Mouse (Mus musculus) stomach, postnatal 0 days (tissue): ENCODE measurements around the gene Clasp1. TPM values are rescaled to one million over a fixed set of nuclear protein-coding genes. Genes with fewer than 3 reads are reported as not detected.

Source experiments
- ATAC-seq: fragments of 200-750 bp; cut with Nextera tagmentation; 2 replicates; pipeline ENCODE4 v1.8.0; 2017; ENCODE audit not compliant: low FRiP score, low TSS enrichment
- DNase-seq: peaks from one replicate; pipeline ENCODE4 v3.0.0-alpha.2; 2016; ENCODE audit warnings: low spot score
- H3K27ac ChIP-seq: fragments of 300-500 bp; sonication (generic); replicated peaks from 2 replicates; pipeline ENCODE4 v1.5.1; 2014; ENCODE audit warnings: mild to moderate bottlenecking, control low read depth
- H3K27me3 ChIP-seq: fragments of 300-500 bp; sonication (generic); 2 replicates; pipeline ENCODE4 v1.6.1; 2014; ENCODE audit warnings: low read length; ENCODE audit not compliant: control insufficient read depth, insufficient read depth
- H3K36me3 ChIP-seq: fragments of 300-500 bp; sonication (generic); 2 replicates; pipeline ENCODE4 v1.6.1; 2014; ENCODE audit warnings: low read length, mixed read lengths; ENCODE audit not compliant: control insufficient read depth, insufficient read depth
- H3K4me1 ChIP-seq: fragments of 300-500 bp; sonication (generic); replicated peaks from 2 replicates; pipeline ENCODE4 v1.6.1; 2014; ENCODE audit warnings: antibody characterized with exemption; ENCODE audit not compliant: control insufficient read depth, insufficient read depth
- H3K4me2 ChIP-seq: fragments of 300-500 bp; sonication (generic); replicated peaks from 2 replicates; pipeline ENCODE4 v1.6.1; 2014; ENCODE audit warnings: low read depth, mild to moderate bottlenecking, control low read depth, moderate library complexity
- H3K4me3 ChIP-seq: fragments of 300-500 bp; sonication (generic); 2 replicates; pipeline ENCODE4 v1.5.1; 2014; ENCODE audit warnings: low read depth, low read length, control low read depth
- H3K9ac ChIP-seq: fragments of 300-500 bp; sonication (generic); 2 replicates; pipeline ENCODE4 v1.6.1; 2014; ENCODE audit warnings: mild to moderate bottlenecking, low read length, control low read depth, mixed read lengths
- H3K9me3 ChIP-seq: fragments of 300-500 bp; sonication (generic); 2 replicates; pipeline ENCODE4 v1.6.1; 2016; ENCODE audit warnings: low read length; ENCODE audit not compliant: control insufficient read depth
- CTCF ChIP-seq: IDR thresholded peaks from 2 replicates; pipeline ENCODE4 v1.5.1; 2016; ENCODE audit warnings: antibody characterized with exemption, low read depth, mild to moderate bottlenecking, moderate library complexity
- EP300 ChIP-seq: optimal IDR thresholded peaks from 2 replicates; pipeline ENCODE3; 2016; ENCODE audit warnings: antibody characterized with exemption
- WGBS: fragments of 180-500 bp; shearing (Covaris S2); extraction: QIAGEN DNeasy Blood & Tissue Kit; methylation state at CpG from one replicate; pipeline ENCODE4 v1.1.7; 2014; 5-methylcytosine and 5-hydroxymethylcytosine counted together
- polyA plus RNA-seq: library from polyadenylated mRNA; unstranded; fragments of >200 nt; fragmentation: Nextera tagmentation; extraction: Ambion mirVana; gene quantifications from 2 replicates; pipeline ENCODE4 v1.2.1, GENCODE M21; 2015

The Clasp1 gene
- 11.6 and 12.0 TPM in 2 replicates for polyA plus RNA-seq

DNA sequence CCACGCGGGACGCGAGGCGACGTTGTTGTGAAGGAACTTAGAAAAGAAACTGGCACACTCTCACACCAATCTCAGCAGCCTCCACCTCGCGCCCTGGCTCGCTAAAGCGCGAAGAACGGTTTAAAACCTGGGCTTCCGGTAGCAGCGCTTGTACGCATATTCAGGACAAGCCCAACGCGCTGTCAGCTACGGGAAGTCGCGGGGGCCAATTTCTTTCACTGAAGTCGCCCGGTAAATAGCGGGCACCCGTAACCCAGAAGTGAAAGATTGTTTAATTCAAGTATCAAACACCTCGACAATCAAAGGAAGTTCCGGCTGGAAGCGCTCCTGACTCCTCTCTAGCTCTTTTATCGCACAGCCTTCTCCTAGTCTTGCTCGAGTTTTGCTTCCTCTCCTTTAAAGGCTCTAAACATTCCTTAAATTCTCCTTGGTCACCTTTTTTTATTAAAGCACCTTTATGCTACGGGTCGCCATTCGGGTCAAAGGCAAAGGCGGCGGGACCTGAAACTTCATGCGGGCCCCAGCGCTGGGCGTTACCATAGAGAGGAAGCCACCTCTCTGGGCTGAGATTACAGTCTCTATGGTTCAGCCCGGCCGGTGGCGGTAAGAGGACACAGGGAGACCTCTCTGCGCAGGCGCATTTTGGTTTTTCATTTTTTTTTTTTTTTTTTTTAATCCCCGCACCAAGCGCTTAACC lies at the start of gene Clasp1:
Clasp1 (plus strand) TSS at position 302 of the 697 bp plus-strand sequence.
- ATAC-seq, result peak; percentile 98
- Histone ChIP-seq H3K36me3 (no peaks in the 10 kb centered on the region), H3K4me2 (peak within 1 kb of the TSS; percentile 82), H3K9me3 (no peaks in the 10 kb centered on the region), H3K27me3 (no peaks in the 10 kb centered on the region), H3K9ac (peak within 1 kb of the TSS; percentile 94), H3K4me3 (peak within 1 kb of the TSS; percentile 94), H3K4me1 (no peaks in the 10 kb centered on the region), H3K27ac (peak within 1 kb of the TSS; percentile 92)
- DNase-seq, result peak; percentile 94
- 0% methylated on average over 44 of the region's 44 CpGs for WGBS
- TF ChIP-seq EP300 (peak; percentile 53), CTCF (0 out of 2 replicates have a peak, but pooled peaks have one; percentile 3)

DNA sequence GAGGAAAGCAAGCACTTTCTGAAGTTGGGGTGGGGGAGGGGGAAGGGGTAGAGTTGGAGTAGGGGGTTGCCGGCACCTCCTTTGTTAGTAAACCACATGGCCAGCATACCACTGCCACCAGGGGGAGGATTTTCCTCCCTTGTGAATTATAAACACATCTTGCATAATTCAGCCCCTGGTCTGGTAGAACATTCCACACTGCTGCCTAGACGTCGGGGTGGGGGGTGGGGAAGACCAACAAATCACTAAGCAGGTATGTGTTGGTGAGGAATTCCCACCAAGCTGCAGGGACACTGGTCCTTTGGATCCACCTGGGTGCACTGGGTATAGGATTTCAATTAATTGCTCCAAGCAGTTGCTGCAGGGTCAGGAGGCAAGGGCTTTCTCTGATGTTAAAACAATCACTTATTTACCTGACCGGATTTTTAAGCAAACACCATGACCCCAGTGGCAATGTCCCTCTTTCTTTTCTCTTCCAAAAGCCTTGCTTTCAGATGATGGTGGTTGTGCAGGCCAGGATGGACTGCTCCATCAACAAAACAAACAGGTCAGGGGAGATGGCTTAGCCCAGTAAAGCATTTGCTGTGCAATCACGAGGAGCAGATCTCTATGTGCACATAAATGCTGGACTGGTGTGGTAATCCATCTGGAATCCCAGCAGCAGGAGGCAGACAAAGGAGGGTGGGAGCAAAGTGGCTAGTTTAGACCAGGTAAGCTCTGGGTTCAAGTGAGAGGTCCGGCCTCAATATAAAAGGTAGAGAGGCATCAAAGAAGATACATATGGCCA lies 45.0 kb upstream of the Clasp1 start:
- Histone ChIP-seq H3K36me3 (no peaks in the 10 kb centered on the region), H3K4me1 (no peaks in the 10 kb centered on the region), H3K9me3 (no peaks in the 10 kb centered on the region), H3K27ac (no peak overlapping the region), H3K4me2 (no peak overlapping the region), H3K27me3 (no peaks in the 10 kb centered on the region), H3K9ac (no peak overlapping the region), H3K4me3 (no peak overlapping the region)
- ATAC-seq (no peak), DNase-seq (no peak)
- 28% methylated on average over 6 of the region's 6 CpGs for WGBS
- TF ChIP-seq CTCF (peak; percentile 37), EP300 (no peak)

DNA sequence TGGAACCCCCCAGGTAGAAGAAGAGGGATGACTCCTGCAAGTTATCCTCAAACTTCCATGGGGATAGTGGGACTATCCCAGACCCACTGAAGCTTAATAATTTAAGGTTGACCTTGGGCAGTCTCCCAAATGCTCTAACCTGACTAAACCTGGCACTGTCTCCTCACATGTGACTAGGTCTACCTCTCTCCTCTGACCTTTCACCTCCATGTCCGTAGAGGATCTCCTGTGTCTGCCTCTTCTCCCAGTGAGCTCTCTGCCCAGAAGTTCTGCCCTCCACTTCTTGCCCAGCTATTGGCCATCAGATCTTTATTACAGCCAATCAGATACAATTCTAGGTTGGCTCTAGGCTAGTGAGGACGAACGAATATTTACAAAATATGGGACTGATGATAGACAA lies 38.9 kb upstream of the Clasp1 start:
- Histone ChIP-seq H3K4me3 (no peak overlapping the region), H3K4me2 (no peak overlapping the region), H3K9ac (no peak overlapping the region), H3K36me3 (no peaks in the 10 kb centered on the region), H3K27ac (no peak overlapping the region), H3K27me3 (no peaks in the 10 kb centered on the region), H3K4me1 (no peaks in the 10 kb centered on the region), H3K9me3 (no peaks in the 10 kb centered on the region)
- TF ChIP-seq CTCF (no peak), EP300 (no peak)
- ATAC-seq (no peak), DNase-seq (no peak)
- 74% methylated on average over 3 of the region's 3 CpGs for WGBS

DNA sequence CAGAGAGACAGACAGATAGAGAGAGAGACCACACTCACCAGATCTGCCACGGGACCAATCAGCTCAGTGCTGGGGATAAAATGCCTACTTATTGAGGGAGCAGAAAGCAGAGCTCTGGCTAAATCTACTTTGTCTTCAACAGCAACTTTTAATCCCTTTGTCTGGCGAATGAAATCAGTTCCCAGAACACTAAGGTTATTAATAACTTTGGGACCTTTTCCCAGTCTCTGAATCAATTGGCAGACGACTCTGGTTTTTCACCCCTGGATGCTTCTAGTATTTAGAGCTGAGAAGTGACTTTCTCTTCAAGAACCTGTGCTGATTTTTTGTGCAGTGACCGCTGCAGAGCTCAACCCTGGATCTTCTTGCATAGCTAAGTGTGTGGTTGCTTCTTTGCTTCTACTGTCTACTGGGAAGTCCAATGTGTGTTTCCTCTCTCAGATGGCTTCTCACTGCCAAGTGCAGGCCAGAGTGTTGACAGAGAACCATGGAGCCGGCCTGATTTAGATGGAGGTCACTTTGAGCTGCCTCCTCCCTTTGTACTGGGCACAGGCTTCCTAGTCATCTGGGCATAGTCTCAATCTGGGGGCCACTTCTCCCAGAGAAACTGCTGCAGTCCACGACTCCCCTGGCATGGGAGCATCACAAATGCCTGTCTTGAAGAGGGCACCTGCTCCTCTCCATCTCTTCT lies 29.6 kb upstream of the Clasp1 start:
- H3K9me3 ChIP-seq, result no peaks in the 10 kb centered on the region
- no peak for DNase-seq
- WGBS, result 50% methylated on average over 6 of the region's 6 CpGs
- H3K4me2 ChIP-seq, result no peak overlapping the region
- no peak overlapping the region for H3K4me3 ChIP-seq
- no peaks in the 10 kb centered on the region for H3K36me3 ChIP-seq
- TF ChIP-seq EP300 (no peak), CTCF (no peak)
- no peaks in the 10 kb centered on the region for H3K4me1 ChIP-seq
- H3K9ac ChIP-seq, result no peak overlapping the region
- H3K27ac ChIP-seq, result no peak overlapping the region
- no peak for ATAC-seq
- H3K27me3 ChIP-seq, result no peaks in the 10 kb centered on the region

DNA sequence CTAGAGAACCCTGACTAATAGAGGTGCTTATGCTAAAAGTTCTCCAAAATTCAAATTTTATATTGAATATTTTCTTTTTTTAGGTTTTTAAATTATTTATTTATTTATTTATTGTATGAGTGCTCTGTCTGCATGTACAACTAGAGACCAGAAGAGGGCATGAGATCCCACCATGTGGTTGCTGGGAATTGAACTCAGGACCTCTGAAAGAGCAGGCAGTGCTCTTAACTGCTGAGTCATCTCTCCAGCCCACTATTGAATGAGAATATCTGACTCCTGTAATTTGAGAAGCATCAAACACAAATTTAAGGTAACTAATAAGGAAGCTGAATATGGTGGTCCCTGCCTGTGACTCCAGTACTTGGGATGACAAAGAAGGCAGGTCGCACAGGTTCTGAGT lies 20.9 kb upstream of the Clasp1 start:
- WGBS, result 85% methylated on average over 1 of the region's 1 CpGs
- H3K36me3 ChIP-seq, result no peaks in the 10 kb centered on the region
- DNase-seq (no peak), ATAC-seq (no peak)
- TF ChIP-seq CTCF (peak; percentile 52), EP300 (no peak)
- no peak overlapping the region for H3K4me2 ChIP-seq
- no peak overlapping the region for H3K27ac ChIP-seq
- no peaks in the 10 kb centered on the region for H3K9me3 ChIP-seq
- no peaks in the 10 kb centered on the region for H3K27me3 ChIP-seq
- no peaks in the 10 kb centered on the region for H3K4me1 ChIP-seq
- H3K4me3 ChIP-seq, result no peak overlapping the region
- H3K9ac ChIP-seq, result no peak overlapping the region
